29 mouse cellular contexts compared by ENCODE assay signal in genomic region chr1:151200620-151201019, GRCm38 (mm10). TPM values are rescaled to one million over a fixed set of nuclear protein-coding genes. Genes with fewer than 3 reads are reported as not detected.
"Had no signal": no experiment of that assay in that cellular context is flagged by ENCODE, and none has a peak within 500 bp of the region (broad histone marks: within the 10 kb centered on the region; RNA-seq: fewer than 3 reads in every experiment).

No protein-coding gene starts in this region.

RNA-seq across cellular contexts. Expression of gene Gm47995, which starts 2.4 kb away (rescaled TPM):
- total RNA-seq: gastrocnemius, adult 2 months; gastrocnemius, postnatal 10 days; gastrocnemius, postnatal 25 days; gastrocnemius, postnatal 4 days; granulocyte monocyte progenitor cell, adult 5-6 weeks; heart, adult 18-20 months; heart, adult 8-10 months; heart, postnatal 14 days; heart, postnatal 36 days; hematopoietic stem cell, adult 5-6 weeks; layer of hippocampus, adult 2 months; layer of hippocampus, postnatal 10 days; layer of hippocampus, postnatal 25 days; left cerebral cortex, adult 2 months; left cerebral cortex, postnatal 14 days; left cerebral cortex, postnatal 36 days had no signal
- polyA plus RNA-seq: heart, embryonic 14.5 days; heart, postnatal 0 days; hindbrain, embryonic 11.5 days; hindbrain, embryonic 13.5 days; hindbrain, embryonic 16.5 days; inflammation-experienced regulatory T-cells, adult 6 months; intestine, embryonic 15.5 days; intestine, postnatal 0 days; limb, embryonic 10.5 days; limb, embryonic 12.5 days had no signal

RNA-seq across cellular contexts. Expression of gene 3110040M04Rik, which starts 3.3 kb away (rescaled TPM):
- total RNA-seq: gastrocnemius, postnatal 10 days; gastrocnemius, postnatal 25 days; gastrocnemius, postnatal 4 days; granulocyte monocyte progenitor cell, adult 5-6 weeks; heart, adult 18-20 months; heart, adult 8-10 months; heart, postnatal 14 days; heart, postnatal 36 days; hematopoietic stem cell, adult 5-6 weeks; layer of hippocampus, adult 2 months; layer of hippocampus, postnatal 10 days; layer of hippocampus, postnatal 25 days; left cerebral cortex, adult 2 months; left cerebral cortex, postnatal 14 days; left cerebral cortex, postnatal 36 days had no signal
- polyA plus RNA-seq: heart, embryonic 14.5 days; heart, postnatal 0 days; hindbrain, embryonic 13.5 days; hindbrain, embryonic 16.5 days; inflammation-experienced regulatory T-cells, adult 6 months; intestine, postnatal 0 days; limb, embryonic 10.5 days; limb, embryonic 12.5 days; limb, embryonic 14.5 days had no signal

RNA-seq across cellular contexts. Expression of gene Gm8947, which starts 8.4 kb away (rescaled TPM):
- total RNA-seq: gastrocnemius, postnatal 10 days; gastrocnemius, postnatal 4 days; granulocyte monocyte progenitor cell, adult 5-6 weeks; heart, adult 18-20 months; heart, adult 8-10 months; heart, postnatal 14 days; heart, postnatal 36 days; hematopoietic stem cell, adult 5-6 weeks; layer of hippocampus, adult 2 months; layer of hippocampus, postnatal 10 days; layer of hippocampus, postnatal 25 days; left cerebral cortex, adult 2 months; left cerebral cortex, postnatal 14 days; left cerebral cortex, postnatal 36 days had no signal
- polyA plus RNA-seq: heart, embryonic 14.5 days; hindbrain, embryonic 11.5 days; hindbrain, embryonic 13.5 days; hindbrain, embryonic 16.5 days; inflammation-experienced regulatory T-cells, adult 6 months; intestine, postnatal 0 days; limb, embryonic 10.5 days; limb, embryonic 12.5 days had no signal

RNA-seq across cellular contexts. Expression of gene Gm47996, which starts 9.3 kb away (rescaled TPM):
- total RNA-seq: gastrocnemius, postnatal 10 days; gastrocnemius, postnatal 4 days; granulocyte monocyte progenitor cell, adult 5-6 weeks; heart, adult 18-20 months; heart, adult 8-10 months; heart, postnatal 14 days; heart, postnatal 36 days; layer of hippocampus, adult 2 months; layer of hippocampus, postnatal 10 days; layer of hippocampus, postnatal 25 days; left cerebral cortex, adult 2 months; left cerebral cortex, postnatal 14 days; left cerebral cortex, postnatal 36 days had no signal
- polyA plus RNA-seq: heart, embryonic 10.5 days; heart, embryonic 14.5 days; heart, postnatal 0 days; hindbrain, embryonic 13.5 days; hindbrain, embryonic 16.5 days; inflammation-experienced regulatory T-cells, adult 6 months; intestine, embryonic 15.5 days; intestine, postnatal 0 days; kidney, embryonic 14.5 days; limb, embryonic 12.5 days had no signal

RNA-seq across cellular contexts. Expression of gene Gm47985, which starts 18.3 kb away (rescaled TPM):
- total RNA-seq: gastrocnemius, adult 2 months; gastrocnemius, postnatal 25 days; granulocyte monocyte progenitor cell, adult 5-6 weeks; hematopoietic stem cell, adult 5-6 weeks; layer of hippocampus, adult 2 months; layer of hippocampus, postnatal 10 days; layer of hippocampus, postnatal 25 days; left cerebral cortex, adult 2 months; left cerebral cortex, postnatal 14 days; left cerebral cortex, postnatal 36 days had no signal
- polyA plus RNA-seq: heart, embryonic 14.5 days; hindbrain, embryonic 16.5 days; intestine, embryonic 15.5 days had no signal
